Mouse (Mus musculus): ENCODE measurements at regions not wholly inside any gene's neighbourhood (a gene's known extent, or its start where the extent isn't known, plus 50 kb on each side); places are given as distances from the start of the nearest gene placed in this dataset.
A peak's percentile ranks its signal among the peaks of the same experiment; 100 is the strongest.

DNA sequence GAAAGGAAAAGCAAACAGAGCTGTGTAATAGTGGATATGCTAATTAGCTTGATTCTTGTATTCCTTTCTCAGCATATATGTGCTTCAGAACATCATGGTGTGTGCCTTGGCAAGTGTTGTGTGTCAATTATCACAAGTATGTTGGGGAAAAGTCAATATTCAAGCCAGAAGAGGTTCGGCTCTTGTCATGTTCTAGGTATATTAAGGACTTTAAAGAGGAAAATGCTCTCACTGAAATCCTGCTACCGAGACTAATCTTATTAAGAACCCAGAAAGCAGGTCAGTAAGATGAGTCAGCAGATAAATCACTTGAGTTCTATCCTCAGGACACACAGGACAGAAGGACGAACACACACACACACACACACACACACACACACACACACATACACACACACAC lies 148.6 kb downstream of the Snx19 start:
- Histone ChIP-seq H3K27ac (replicated peaks) (no peak overlapping the region), H3K27me3 (no peaks in the 10 kb centered on the region), H3K4me3 (replicated peaks) (no peak overlapping the region), H3K9ac (no peak overlapping the region), H3K4me2 (replicated peaks) (no peak overlapping the region), H3K36me3 (no peaks in the 10 kb centered on the region), H3K9me3 (replicated peaks) (no peaks in the 10 kb centered on the region), H3K4me1 (0 out of 2 replicates have a peak, but pooled peaks cover 9% of the 10 kb centered on the region)
- no peak for ATAC-seq (ENCODE audit: insufficient number of reproducible peaks, low FRiP score, low TSS enrichment, low read depth)
- WGBS = 54% methylated on average over 3 of the region's 3 CpGs

- Histone ChIP-seq H3K9me3 (replicated peaks) (no peaks in the 10 kb centered on the region), H3K4me1 (0 out of 2 replicates have a peak, but pooled peaks cover 9% of the 10 kb centered on the region), H3K9ac (no peak overlapping the region), H3K27ac (replicated peaks) (no peak overlapping the region), H3K4me3 (replicated peaks) (no peak overlapping the region), H3K36me3 (no peaks in the 10 kb centered on the region), H3K4me2 (replicated peaks) (no peak overlapping the region), H3K27me3 (no peaks in the 10 kb centered on the region)
- ATAC-seq (ENCODE audit: insufficient number of reproducible peaks, low FRiP score, low TSS enrichment, low read depth) = no peak
- WGBS = 32% methylated on average over 1 of the region's 1 CpGs
These were observed 146.4 kb downstream of the Snx19 start for GRCm38 (mm10) chr9:30573294-30573693.

DNA sequence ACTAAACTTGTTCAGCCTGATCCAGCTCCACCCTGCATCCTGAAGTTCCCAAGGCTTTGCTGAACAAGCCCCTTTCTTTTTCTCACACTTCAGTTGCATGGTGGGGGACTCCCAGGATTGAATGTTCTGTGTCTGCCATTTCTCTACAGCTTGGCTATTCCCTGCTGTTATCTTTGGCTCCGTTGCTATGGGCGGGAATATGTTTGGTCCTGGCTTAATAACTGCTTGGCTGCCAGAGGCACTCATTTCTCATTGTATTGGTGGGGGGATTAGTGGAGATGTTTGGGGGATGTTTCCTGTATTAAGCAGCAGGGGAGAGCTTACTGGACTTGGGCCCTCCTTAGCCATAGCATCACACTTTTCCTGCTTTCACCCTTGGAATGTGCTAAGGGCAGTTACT lies 144.1 kb downstream of the Snx19 start:
- Histone ChIP-seq H3K27me3 (no peaks in the 10 kb centered on the region), H3K4me2 (replicated peaks) (no peak overlapping the region), H3K36me3 (no peaks in the 10 kb centered on the region), H3K9me3 (replicated peaks) (no peaks in the 10 kb centered on the region), H3K27ac (replicated peaks) (0 out of 2 replicates have a peak overlapping the region, but pooled peaks have one; percentile 7), H3K4me3 (replicated peaks) (no peak overlapping the region), H3K9ac (no peak overlapping the region), H3K4me1 (0 out of 2 replicates have a peak, but pooled peaks cover 9% of the 10 kb centered on the region)
- ATAC-seq (ENCODE audit: insufficient number of reproducible peaks, low FRiP score, low TSS enrichment, low read depth) = no peak; the same call in 1 of the 2 replicates
- WGBS = 21% methylated on average over 2 of the region's 2 CpGs

DNA sequence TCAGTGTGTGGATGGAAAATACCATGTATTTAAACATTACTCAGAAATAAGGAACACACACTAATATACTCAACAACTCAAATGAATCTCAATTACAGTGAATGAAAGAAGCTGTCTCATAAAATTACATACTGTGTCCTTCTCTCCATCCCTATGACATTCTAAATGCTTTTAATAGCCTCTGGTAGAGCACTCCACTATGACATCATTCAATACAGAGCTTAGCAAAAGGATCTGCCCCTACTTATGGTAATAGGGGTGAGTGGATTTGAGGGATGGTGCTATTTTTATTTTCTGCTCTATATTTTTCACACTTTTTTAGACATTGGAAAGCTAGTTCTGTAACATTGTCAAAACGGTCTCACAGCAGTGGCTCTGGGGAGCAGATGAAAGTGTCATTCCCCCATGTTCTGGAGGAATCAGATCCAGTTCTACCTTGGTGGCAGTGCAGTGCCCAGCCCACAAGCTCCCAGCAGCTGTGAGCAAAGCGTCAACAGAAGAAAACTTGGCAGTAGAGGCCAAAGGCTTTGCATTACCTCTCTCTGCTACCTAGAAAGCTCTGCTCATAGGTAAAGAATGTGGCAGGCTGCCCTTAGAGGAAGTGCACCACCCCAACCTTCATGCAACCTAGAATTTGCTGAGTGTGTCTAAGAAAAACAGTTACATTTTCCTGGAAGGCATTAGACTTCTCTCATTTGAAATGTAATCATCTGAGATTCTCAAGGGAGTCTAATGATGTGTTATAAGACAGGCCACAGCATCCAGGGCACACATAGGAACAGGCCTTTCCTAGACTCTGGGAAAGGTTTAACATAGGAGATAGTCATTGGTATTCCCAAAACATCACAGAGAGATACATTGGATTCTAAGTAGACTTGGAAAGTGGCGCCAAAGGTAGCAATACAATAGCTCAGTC lies 138.1 kb downstream of the Snx19 start:
- Histone ChIP-seq H3K27ac (replicated peaks) (no peak overlapping the region), H3K36me3 (no peaks in the 10 kb centered on the region), H3K4me1 (no peaks in the 10 kb centered on the region), H3K4me2 (replicated peaks) (no peak overlapping the region), H3K9ac (no peak overlapping the region), H3K9me3 (replicated peaks) (no peaks in the 10 kb centered on the region), H3K27me3 (no peaks in the 10 kb centered on the region), H3K4me3 (replicated peaks) (no peak overlapping the region)
- ATAC-seq (ENCODE audit: insufficient number of reproducible peaks, low FRiP score, low TSS enrichment, low read depth) = no peak; the same call in 1 of the 2 replicates
- WGBS = 77% methylated on average over 3 of the region's 3 CpGs

DNA sequence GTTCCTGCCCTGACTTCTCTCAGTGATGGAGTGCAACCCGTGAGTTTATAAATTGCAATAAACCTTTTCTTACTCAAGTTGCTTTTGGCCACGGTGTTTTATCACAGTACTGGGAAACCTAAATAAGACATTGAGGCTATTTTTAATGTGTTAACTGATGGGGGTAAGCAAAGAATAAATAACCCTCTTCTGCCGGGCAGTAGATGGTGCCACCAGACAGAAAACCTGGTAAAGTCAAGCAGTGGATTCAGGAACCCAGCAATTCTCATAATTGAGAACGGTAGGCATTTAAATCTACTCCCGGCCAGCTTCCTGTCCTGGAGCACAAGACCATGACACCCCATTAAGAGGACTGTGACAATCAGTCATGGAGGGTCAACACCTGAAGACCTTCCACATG lies 136.5 kb downstream of the Snx19 start:
- H3K9me3 ChIP-seq (replicated peaks) = no peaks in the 10 kb centered on the region
- no peak overlapping the region for H3K9ac ChIP-seq
- no peaks in the 10 kb centered on the region for H3K27me3 ChIP-seq
- H3K4me1 ChIP-seq = no peaks in the 10 kb centered on the region
- ATAC-seq (ENCODE audit: insufficient number of reproducible peaks, low FRiP score, low TSS enrichment, low read depth) = no peak
- H3K4me2 ChIP-seq (replicated peaks) = no peak overlapping the region
- no peak overlapping the region for H3K4me3 ChIP-seq (replicated peaks)
- no peaks in the 10 kb centered on the region for H3K36me3 ChIP-seq
- 79% methylated on average over 5 of the region's 5 CpGs for WGBS
- no peak overlapping the region for H3K27ac ChIP-seq (replicated peaks)

DNA sequence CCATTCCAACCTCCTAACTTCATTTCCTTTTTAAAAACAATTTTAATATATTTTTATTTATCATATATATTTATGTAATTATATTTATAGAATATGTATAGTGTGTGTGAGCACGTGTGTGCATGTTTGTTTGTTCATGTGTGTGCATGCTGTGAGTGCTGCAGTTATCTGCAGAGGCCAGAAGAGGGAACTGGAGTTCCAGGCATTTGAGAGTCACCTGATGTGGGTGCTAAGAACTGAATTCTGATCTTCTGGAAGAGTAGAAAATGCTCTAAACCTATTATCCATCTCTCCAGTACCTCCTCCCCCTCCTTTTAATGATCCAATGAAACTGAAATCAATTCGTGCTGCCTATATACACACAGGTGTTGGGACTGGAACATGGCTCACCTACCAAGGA lies 128.0 kb downstream of the Snx19 start:
- WGBS = 83% methylated on average over 2 of the region's 2 CpGs
- no peak overlapping the region for H3K27ac ChIP-seq (replicated peaks)
- no peaks in the 10 kb centered on the region for H3K36me3 ChIP-seq
- ATAC-seq (ENCODE audit: insufficient number of reproducible peaks, low FRiP score, low TSS enrichment, low read depth) = no peak
- H3K9ac ChIP-seq = no peak overlapping the region
- H3K9me3 ChIP-seq (replicated peaks) = no peaks in the 10 kb centered on the region
- H3K4me1 ChIP-seq = no peaks in the 10 kb centered on the region
- H3K4me3 ChIP-seq (replicated peaks) = no peak overlapping the region
- H3K4me2 ChIP-seq (replicated peaks) = no peak overlapping the region
- H3K27me3 ChIP-seq = no peaks in the 10 kb centered on the region

- no peaks in the 10 kb centered on the region for H3K36me3 ChIP-seq
- no peak overlapping the region for H3K9ac ChIP-seq
- no peaks in the 10 kb centered on the region for H3K4me1 ChIP-seq
- H3K4me2 ChIP-seq (replicated peaks) = no peak overlapping the region
- no peak overlapping the region for H3K4me3 ChIP-seq (replicated peaks)
- no peak for ATAC-seq (ENCODE audit: insufficient number of reproducible peaks, low FRiP score, low TSS enrichment, low read depth)
- H3K27me3 ChIP-seq = no peaks in the 10 kb centered on the region
- H3K9me3 ChIP-seq (replicated peaks) = no peaks in the 10 kb centered on the region
- WGBS = 83% methylated on average over 8 of the region's 8 CpGs
- H3K27ac ChIP-seq (replicated peaks) = no peak overlapping the region
These were observed 125.8 kb downstream of the Snx19 start for GRCm38 (mm10) chr9:30552721-30553120.

GRCm38 (mm10) chr9:30549892-30550515 lies 123.1 kb downstream of the Snx19 start:
- 64% methylated on average over 5 of the region's 5 CpGs for WGBS
- no peaks in the 10 kb centered on the region for H3K9me3 ChIP-seq (replicated peaks)

DNA sequence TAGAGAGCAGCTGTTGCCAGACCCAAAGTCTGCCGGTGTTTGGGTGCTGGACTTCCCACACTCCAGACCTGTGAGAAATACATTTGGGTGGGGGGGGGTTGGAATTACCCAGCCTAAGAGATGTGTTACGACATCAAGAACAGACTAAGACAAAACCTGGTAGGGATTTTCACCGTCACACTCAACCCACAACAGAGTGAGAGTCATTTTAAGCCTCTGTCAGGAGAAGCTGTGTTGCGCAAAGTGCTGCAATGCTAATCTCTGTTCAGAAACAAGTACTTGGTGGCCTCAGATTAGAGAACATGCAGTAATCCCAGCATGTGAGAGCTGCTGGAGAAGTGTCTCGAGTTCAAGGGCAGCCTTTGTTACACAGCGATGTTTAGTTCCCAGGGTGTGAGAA lies 113.0 kb downstream of the Snx19 start:
- Histone ChIP-seq H3K27me3 (no peaks in the 10 kb centered on the region), H3K27ac (replicated peaks) (no peak overlapping the region), H3K9me3 (replicated peaks) (no peaks in the 10 kb centered on the region), H3K4me3 (replicated peaks) (no peak overlapping the region), H3K4me1 (no peaks in the 10 kb centered on the region), H3K9ac (no peak overlapping the region), H3K36me3 (no peaks in the 10 kb centered on the region), H3K4me2 (replicated peaks) (no peak overlapping the region)
- no peak for ATAC-seq (ENCODE audit: insufficient number of reproducible peaks, low FRiP score, low TSS enrichment, low read depth)
- 74% methylated on average over 6 of the region's 6 CpGs for WGBS

More at GRCm38 (mm10) chr9:30549892-30550515, 123.1 kb downstream of the Snx19 start:
- ATAC-seq (ENCODE audit: insufficient number of reproducible peaks, low FRiP score, low TSS enrichment, low read depth) = no peak; the same call in 1 of the 2 replicates
- H3K4me3 ChIP-seq (replicated peaks) = no peak overlapping the region
- H3K4me2 ChIP-seq (replicated peaks) = no peak overlapping the region
- no peaks in the 10 kb centered on the region for H3K36me3 ChIP-seq
- H3K27ac ChIP-seq (replicated peaks) = no peak overlapping the region
- no peaks in the 10 kb centered on the region for H3K4me1 ChIP-seq
- no peaks in the 10 kb centered on the region for H3K27me3 ChIP-seq
- no peak overlapping the region for H3K9ac ChIP-seq

GRCm38 (mm10) chr9:30536508-30537100 lies 109.7 kb downstream of the Snx19 start:
- ATAC-seq (ENCODE audit: insufficient number of reproducible peaks, low FRiP score, low TSS enrichment, low read depth) = no peak
- no peak overlapping the region for H3K27ac ChIP-seq (replicated peaks)

GRCm38 (mm10) chr9:30534961-30535360 lies 108.1 kb downstream of the Snx19 start:
- H3K4me3 ChIP-seq (replicated peaks) = no peak overlapping the region
- H3K4me2 ChIP-seq (replicated peaks) = no peak overlapping the region
- H3K9me3 ChIP-seq (replicated peaks) = no peaks in the 10 kb centered on the region
- 67% methylated on average over 4 of the region's 4 CpGs for WGBS
- no peaks in the 10 kb centered on the region for H3K36me3 ChIP-seq
- no peaks in the 10 kb centered on the region for H3K27me3 ChIP-seq
- no peak overlapping the region for H3K27ac ChIP-seq (replicated peaks)
- ATAC-seq (ENCODE audit: insufficient number of reproducible peaks, low FRiP score, low TSS enrichment, low read depth) = no peak
- H3K4me1 ChIP-seq = peaks cover 13% of the 10 kb centered on the region
- no peak overlapping the region for H3K9ac ChIP-seq

More at GRCm38 (mm10) chr9:30536508-30537100, 109.7 kb downstream of the Snx19 start:
- H3K4me1 ChIP-seq = peaks cover 13% of the 10 kb centered on the region
- no peaks in the 10 kb centered on the region for H3K27me3 ChIP-seq
- H3K9ac ChIP-seq = no peak overlapping the region
- H3K36me3 ChIP-seq = no peaks in the 10 kb centered on the region
- H3K4me3 ChIP-seq (replicated peaks) = no peak overlapping the region
- no peak overlapping the region for H3K4me2 ChIP-seq (replicated peaks)
- 30% methylated on average over 8 of the region's 8 CpGs for WGBS
- H3K9me3 ChIP-seq (replicated peaks) = no peaks in the 10 kb centered on the region
